Mouse (Mus musculus) neural tube, embryonic 15.5 days (tissue): ENCODE measurements at regions not wholly inside any gene's neighbourhood (a gene's known extent, or its start where the extent isn't known, plus 50 kb on each side); places are given as distances from the start of the nearest gene placed in this dataset.

Experiments
- ATAC-seq: fragments of 200-750 bp; cut with Nextera tagmentation; 2 replicates; pipeline ENCODE4 v1.8.0; 2017; ENCODE audit warnings: mild to moderate bottlenecking, moderate TSS enrichment, moderate library complexity; ENCODE audit not compliant: low FRiP score
- H3K27ac ChIP-seq: fragments of 300-500 bp; sonication (generic); replicated peaks from 2 replicates; pipeline ENCODE4 v1.5.1; 2015; ENCODE audit warnings: mild to moderate bottlenecking, inconsistent platforms
- H3K27me3 ChIP-seq: fragments of 300-500 bp; sonication (generic); replicated peaks from 2 replicates; pipeline ENCODE4 v1.6.1; 2015; ENCODE audit warnings: inconsistent platforms
- H3K36me3 ChIP-seq: fragments of 300-500 bp; sonication (generic); 2 replicates; pipeline ENCODE4 v1.6.1; 2015; ENCODE audit warnings: inconsistent platforms
- H3K4me1 ChIP-seq: fragments of 300-500 bp; sonication (generic); 2 replicates; pipeline ENCODE4 v1.6.1; 2015; ENCODE audit warnings: inconsistent platforms
- H3K4me2 ChIP-seq: fragments of 300-500 bp; sonication (generic); 2 replicates; pipeline ENCODE4 v1.6.1; 2015; ENCODE audit warnings: inconsistent platforms, mild to moderate bottlenecking, moderate library complexity
- H3K4me3 ChIP-seq: fragments of 300-500 bp; sonication (generic); replicated peaks from 2 replicates; pipeline ENCODE4 v1.5.1; 2015; ENCODE audit warnings: mild to moderate bottlenecking, inconsistent platforms
- H3K9ac ChIP-seq: fragments of 300-500 bp; sonication (generic); replicated peaks from 2 replicates; pipeline ENCODE4 v1.6.1; 2015; ENCODE audit warnings: mild to moderate bottlenecking, inconsistent platforms
- H3K9me3 ChIP-seq: fragments of 300-500 bp; sonication (generic); replicated peaks from 2 replicates; pipeline ENCODE4 v1.6.1; 2016; ENCODE audit warnings: inconsistent platforms
- WGBS: fragments of 180-500 bp; shearing (Covaris S2); methylation state at CpG from one replicate; pipeline ENCODE4 v1.1.7; 2015; ENCODE audit warnings: mixed read lengths; 5-methylcytosine and 5-hydroxymethylcytosine counted together

- Histone ChIP-seq H3K36me3 (no peaks in the 10 kb centered on the region), H3K4me3 (no peak overlapping the region), H3K4me2 (no peak overlapping the region), H3K9me3 (no peaks in the 10 kb centered on the region), H3K4me1 (no peaks in the 10 kb centered on the region), H3K9ac (no peak overlapping the region), H3K27ac (no peak overlapping the region), H3K27me3 (no peaks in the 10 kb centered on the region)
- no peak for ATAC-seq
Observed at GRCm38 (mm10) chr12:35283407-35283806, 236.4 kb downstream of the Snx13 start.

DNA sequence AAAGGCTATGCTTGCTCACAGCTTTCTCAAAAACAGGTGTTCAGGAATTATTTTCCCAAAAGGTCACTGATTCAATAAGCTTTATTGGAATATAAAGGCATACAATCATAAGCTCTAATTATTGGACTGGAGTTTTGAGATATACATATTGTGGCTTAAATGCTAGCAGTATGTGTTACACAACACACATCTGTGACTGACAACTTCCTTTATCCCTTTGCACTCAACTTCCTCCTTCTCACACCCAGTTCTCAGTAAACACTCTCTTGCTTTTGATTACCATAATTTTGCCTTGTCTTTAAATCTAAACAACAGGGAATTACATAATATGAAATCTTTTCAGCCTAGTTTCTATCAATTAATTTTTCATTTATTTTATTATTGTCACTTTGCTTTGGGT is 222.5 kb downstream of the Snx13 start:
- no peaks in the 10 kb centered on the region for H3K27me3 ChIP-seq
- ATAC-seq = no peak
- H3K27ac ChIP-seq = no peak overlapping the region
- H3K4me2 ChIP-seq = no peak overlapping the region
- no peaks in the 10 kb centered on the region for H3K36me3 ChIP-seq
- no peak overlapping the region for H3K9ac ChIP-seq
- 0 out of 2 replicates have a peak, but pooled peaks cover 2% of the 10 kb centered on the region for H3K9me3 ChIP-seq
- no peak overlapping the region for H3K4me3 ChIP-seq
- no peaks in the 10 kb centered on the region for H3K4me1 ChIP-seq

- no peak overlapping the region for H3K4me2 ChIP-seq
- WGBS = 84% methylated on average over 2 of the region's 2 CpGs
- no peak overlapping the region for H3K9ac ChIP-seq
- H3K27me3 ChIP-seq = no peaks in the 10 kb centered on the region
- no peaks in the 10 kb centered on the region for H3K36me3 ChIP-seq
- H3K27ac ChIP-seq = no peak overlapping the region
- no peak overlapping the region for H3K4me3 ChIP-seq
- no peak for ATAC-seq
- H3K4me1 ChIP-seq = no peaks in the 10 kb centered on the region
- H3K9me3 ChIP-seq = 0 out of 2 replicates have a peak, but pooled peaks cover under 1% of the 10 kb centered on the region
Observed at GRCm38 (mm10) chr12:35268006-35268405, 221.0 kb downstream of the Snx13 start.

DNA sequence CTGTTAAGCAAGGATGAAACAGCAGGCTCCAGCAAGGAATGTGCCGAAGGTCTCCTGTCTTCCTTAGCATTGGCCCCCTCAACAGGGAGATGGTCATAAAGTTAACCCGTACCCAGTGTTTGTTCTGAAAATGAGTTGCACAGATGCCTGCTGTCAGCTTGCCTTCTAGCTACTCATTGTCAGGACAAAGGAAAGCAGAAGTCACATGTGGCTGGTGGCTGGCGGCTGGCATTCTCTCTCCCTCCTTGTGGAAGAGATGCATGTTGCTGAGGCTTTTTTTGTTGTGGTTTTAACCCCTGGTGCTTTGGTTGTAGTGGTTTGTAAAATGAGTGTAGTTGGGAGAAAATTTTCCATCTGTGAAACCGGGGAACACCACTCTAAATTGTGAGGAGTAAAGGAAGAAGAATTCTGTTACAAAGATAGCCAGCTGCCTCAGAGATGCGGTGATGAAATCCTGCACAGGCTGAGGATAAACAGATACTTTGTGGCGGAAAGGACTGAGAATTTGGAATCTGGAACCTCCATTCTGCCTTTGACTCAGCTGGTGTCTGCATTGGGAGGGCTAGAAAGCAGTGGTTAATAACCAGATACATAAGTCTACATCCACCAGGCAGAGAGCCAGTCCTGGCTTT is 220.2 kb downstream of the Snx13 start:
- 59% methylated on average over 6 of the region's 6 CpGs for WGBS
- H3K27me3 ChIP-seq = no peaks in the 10 kb centered on the region

GRCm38 (mm10) chr12:35259781-35260180 is 212.8 kb downstream of the Snx13 start:
- ATAC-seq = no peak
- H3K9me3 ChIP-seq = no peaks in the 10 kb centered on the region
- H3K9ac ChIP-seq = no peak overlapping the region
- no peaks in the 10 kb centered on the region for H3K27me3 ChIP-seq
- H3K4me2 ChIP-seq = no peak overlapping the region
- no peaks in the 10 kb centered on the region for H3K4me1 ChIP-seq
- no peak overlapping the region for H3K27ac ChIP-seq
- H3K4me3 ChIP-seq = no peak overlapping the region
- no peaks in the 10 kb centered on the region for H3K36me3 ChIP-seq

More for the DNA sequence above, 220.2 kb downstream of the Snx13 start:
- Histone ChIP-seq H3K4me1 (no peaks in the 10 kb centered on the region), H3K4me3 (no peak overlapping the region), H3K4me2 (no peak overlapping the region), H3K9ac (no peak overlapping the region), H3K27ac (no peak overlapping the region), H3K36me3 (no peaks in the 10 kb centered on the region), H3K9me3 (no peaks in the 10 kb centered on the region)
- no peak for ATAC-seq

GRCm38 (mm10) chr12:35255723-35256401 is 208.9 kb downstream of the Snx13 start:
- H3K36me3 ChIP-seq = no peaks in the 10 kb centered on the region
- no peaks in the 10 kb centered on the region for H3K9me3 ChIP-seq
- ATAC-seq = no peak
- WGBS = 88% methylated on average over 2 of the region's 2 CpGs
- H3K27ac ChIP-seq = no peak overlapping the region
- H3K4me3 ChIP-seq = no peak overlapping the region
- no peak overlapping the region for H3K9ac ChIP-seq
- H3K4me1 ChIP-seq = no peaks in the 10 kb centered on the region
- no peak overlapping the region for H3K4me2 ChIP-seq
- no peaks in the 10 kb centered on the region for H3K27me3 ChIP-seq

GRCm38 (mm10) chr12:35248476-35248875 is 201.5 kb downstream of the Snx13 start:
- Histone ChIP-seq H3K4me2 (no peak overlapping the region), H3K4me1 (no peaks in the 10 kb centered on the region), H3K36me3 (no peaks in the 10 kb centered on the region), H3K4me3 (no peak overlapping the region), H3K9ac (no peak overlapping the region), H3K9me3 (no peaks in the 10 kb centered on the region), H3K27ac (no peak overlapping the region), H3K27me3 (no peaks in the 10 kb centered on the region)
- ATAC-seq = no peak
- 90% methylated on average over 5 of the region's 5 CpGs for WGBS

DNA sequence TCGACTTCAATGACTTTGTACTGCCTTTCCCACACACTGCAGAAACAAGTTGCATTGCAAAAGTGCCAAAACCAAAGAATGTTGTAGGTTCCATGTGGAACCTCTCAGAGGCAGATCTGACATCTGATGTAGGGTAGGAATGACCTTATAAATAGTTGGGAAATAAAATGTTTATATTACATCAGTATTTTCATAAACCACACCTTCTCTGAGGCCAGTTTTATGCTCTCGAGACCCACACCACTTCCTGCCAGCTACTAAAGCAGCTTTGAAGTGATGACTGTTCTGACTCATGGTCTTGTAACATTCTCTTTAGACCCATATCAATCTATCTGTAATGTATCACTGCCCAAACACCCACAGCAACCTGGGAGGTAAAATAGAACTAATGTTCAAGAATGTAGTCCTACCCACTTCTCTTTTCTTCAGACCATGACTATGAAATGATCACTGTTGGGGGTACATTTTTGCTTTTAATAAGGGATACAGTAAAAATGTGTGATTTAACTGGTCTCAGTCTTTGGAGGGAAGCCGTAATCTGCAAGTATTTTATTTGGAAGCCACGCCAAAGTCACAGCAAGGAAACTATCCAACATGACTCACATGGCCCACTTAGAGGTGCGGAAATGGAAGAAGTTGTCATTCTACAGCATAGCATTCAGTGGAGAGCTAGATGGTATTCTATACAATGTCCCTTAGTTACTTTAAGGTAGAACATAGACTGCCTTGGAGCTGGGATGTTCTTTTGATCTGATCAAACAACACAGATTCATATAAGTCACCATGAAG is 199.4 kb downstream of the Snx13 start:
- WGBS = 89% methylated on average over 5 of the region's 5 CpGs
- Histone ChIP-seq H3K4me2 (no peak overlapping the region), H3K27me3 (no peaks in the 10 kb centered on the region), H3K9me3 (no peaks in the 10 kb centered on the region), H3K27ac (no peak overlapping the region), H3K9ac (no peak overlapping the region), H3K36me3 (no peaks in the 10 kb centered on the region), H3K4me3 (no peak overlapping the region), H3K4me1 (no peaks in the 10 kb centered on the region)
- no peak for ATAC-seq

DNA sequence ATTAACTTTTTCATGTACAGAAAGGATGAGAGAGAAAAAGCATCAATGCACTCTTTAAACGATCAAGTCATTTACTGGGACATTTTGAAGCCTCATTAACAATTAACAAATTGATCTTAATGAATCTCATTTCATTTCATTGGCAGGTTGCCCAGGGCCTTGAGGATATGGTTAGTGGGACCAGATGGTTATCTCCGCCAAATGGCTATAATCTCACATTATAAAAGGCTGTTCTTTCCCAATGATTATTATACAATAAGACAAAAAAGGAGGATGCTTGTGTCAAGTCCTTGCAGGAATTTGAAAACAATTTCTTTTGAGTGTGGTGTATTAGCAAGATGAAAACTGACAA is 185.3 kb downstream of the Snx13 start:
- Histone ChIP-seq H3K4me3 (no peak overlapping the region), H3K9ac (no peak overlapping the region), H3K4me2 (no peak overlapping the region), H3K36me3 (no peaks in the 10 kb centered on the region), H3K9me3 (no peaks in the 10 kb centered on the region), H3K27ac (peak overlapping the region; percentile 58; the same call in 1 of the 2 replicates), H3K27me3 (no peaks in the 10 kb centered on the region), H3K4me1 (peaks cover 9% of the 10 kb centered on the region; the same call in 1 of the 2 replicates)
- WGBS = 34% methylated on average over 2 of the region's 2 CpGs
- ATAC-seq = peak; percentile 72

DNA sequence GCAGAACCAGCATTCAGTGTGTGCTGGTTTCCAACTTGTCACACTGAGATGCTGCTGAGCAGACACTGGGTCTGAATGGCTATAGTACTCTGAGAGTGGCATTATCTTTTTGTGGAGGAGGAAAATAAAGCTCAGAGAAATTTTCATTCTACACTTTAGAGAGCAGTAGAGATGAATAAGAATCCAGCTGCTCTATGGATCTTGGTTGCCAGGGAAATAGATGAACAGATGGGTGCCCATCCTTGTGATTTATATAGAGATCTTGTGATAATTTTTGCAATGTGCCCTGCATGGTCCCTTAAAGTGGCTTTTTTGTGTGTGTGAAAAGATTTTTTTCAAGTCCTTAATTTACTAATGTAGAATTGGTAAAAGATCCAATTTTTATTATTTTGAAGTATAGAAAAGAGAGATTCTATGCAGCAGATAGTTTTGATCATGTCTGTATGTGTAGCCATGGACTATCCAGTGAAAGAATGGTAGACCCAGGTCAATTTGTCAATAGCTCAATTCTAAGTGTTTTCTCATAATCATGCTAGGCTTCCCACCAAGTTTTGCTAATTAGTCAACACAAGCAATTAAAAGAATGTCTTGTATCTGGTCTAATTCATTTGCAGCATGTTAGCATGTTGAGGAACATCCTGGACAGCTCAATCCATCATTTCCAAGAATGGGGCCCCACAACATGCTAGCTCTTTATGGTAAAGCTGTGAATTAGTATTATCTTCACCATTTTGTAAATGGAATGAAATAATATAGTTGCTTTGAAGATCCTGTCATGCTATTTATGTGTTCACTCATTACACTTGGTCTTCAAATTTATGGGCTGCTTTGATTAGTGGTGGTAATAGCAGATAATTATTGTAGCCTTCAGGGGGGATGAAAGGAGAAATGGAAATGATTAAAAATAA is 184.7 kb downstream of the Snx13 start:
- H3K36me3 ChIP-seq = no peaks in the 10 kb centered on the region
- no peak overlapping the region for H3K4me2 ChIP-seq
- no peak overlapping the region for H3K4me3 ChIP-seq
- H3K9ac ChIP-seq = no peak overlapping the region
- H3K4me1 ChIP-seq = peaks cover 9% of the 10 kb centered on the region; the same call in 1 of the 2 replicates
- 0 out of 2 replicates have a peak overlapping the region, but pooled peaks have one; percentile 18 for H3K27ac ChIP-seq
- H3K27me3 ChIP-seq = no peaks in the 10 kb centered on the region
- H3K9me3 ChIP-seq = no peaks in the 10 kb centered on the region
- ATAC-seq = peak; percentile 72

GRCm38 (mm10) chr12:35220429-35220828 is 173.4 kb downstream of the Snx13 start:
- no peak overlapping the region for H3K4me2 ChIP-seq
- no peak overlapping the region for H3K4me3 ChIP-seq
- no peaks in the 10 kb centered on the region for H3K36me3 ChIP-seq
- no peak overlapping the region for H3K27ac ChIP-seq
- no peak overlapping the region for H3K9ac ChIP-seq
- no peaks in the 10 kb centered on the region for H3K27me3 ChIP-seq
- H3K9me3 ChIP-seq = no peaks in the 10 kb centered on the region
- ATAC-seq = no peak
- no peaks in the 10 kb centered on the region for H3K4me1 ChIP-seq
